Mouse (Mus musculus): Measurements from ENCODE around the gene Rnaseh2b. TPM values are rescaled to one million over a fixed set of nuclear protein-coding genes. Genes with fewer than 3 reads are reported as not detected.

Gene Rnaseh2b
- total RNA-seq, 2 experiments from 2014 or later = 3.9 to 6.1 TPM

DNA sequence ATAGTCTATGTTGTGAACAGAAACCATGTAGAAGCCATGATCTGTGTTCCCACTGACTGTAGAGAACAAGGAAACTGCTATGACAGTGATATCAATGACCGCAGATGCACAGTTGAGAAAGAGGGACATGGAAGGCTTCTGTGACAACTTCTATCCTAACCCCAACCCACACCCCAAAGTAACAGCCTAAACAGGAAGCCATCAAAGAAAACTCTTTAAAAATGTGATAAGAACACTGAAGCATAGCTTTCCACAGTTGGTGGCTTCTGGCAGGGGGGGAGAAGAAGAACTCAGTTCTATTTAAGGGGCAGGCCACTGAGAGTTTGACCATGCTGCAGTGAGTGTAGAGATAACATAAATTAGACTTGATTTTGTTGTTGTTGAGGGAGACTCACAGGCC, 19.3 kb downstream of the Rnaseh2b start:
- DNase-seq = no peak

DNA sequence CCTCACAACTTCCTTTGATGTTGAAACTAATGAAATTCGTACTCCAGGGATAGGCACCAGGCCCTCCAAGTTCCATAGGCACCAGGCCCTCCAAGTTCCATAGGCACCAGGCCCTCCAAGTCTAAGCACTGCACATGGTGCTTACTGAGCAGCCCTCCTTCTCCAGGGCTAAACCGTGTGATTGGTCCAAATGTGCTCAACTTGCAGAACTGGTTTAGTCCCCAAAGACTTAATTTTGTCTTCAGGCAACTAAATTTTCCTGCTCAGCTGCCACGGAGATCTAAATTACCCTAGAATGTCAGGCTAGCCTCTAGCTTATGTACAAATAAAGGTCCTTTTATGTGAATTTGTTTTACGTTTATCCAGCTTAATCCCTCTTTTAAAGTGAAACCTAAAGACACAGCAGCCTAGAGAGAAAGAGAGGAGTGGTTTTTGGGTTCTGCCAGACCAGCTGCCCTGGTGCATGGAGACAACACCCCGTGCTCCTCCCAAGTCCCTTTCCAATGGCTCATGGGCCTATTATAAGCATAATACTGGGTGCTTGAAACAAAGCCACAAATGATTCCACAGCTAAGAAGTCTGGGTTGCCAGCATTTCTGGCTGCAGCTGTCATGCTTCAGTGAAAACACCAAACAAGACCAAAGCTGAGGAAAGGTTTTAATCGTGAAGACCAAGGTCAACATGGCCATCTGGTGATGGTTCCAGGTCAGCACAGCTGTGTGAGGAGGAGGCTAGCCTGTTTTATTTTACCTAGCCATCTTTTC, 30.4 kb downstream of the Rnaseh2b start:
- peak; percentile 19 for DNase-seq

DNA sequence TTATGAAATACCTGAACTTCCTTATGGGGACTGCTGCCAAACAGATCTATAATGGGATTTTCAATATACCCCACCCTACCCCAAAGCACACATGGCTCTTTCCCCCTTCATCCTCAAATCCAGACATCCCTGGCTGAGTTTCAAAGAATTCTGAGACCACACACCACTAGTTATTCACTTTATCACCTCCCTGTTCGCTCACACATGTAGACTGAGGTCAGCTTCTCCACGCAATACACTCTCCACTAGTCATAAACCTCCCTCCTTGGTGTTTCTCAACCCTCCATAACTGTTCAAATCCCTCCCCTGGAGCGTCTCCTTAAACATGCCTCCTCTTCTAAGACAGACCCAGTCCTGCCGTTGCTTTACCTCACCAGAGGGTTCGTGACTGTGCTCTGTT, 31.1 kb downstream of the Rnaseh2b start:
- no peak for DNase-seq

DNA sequence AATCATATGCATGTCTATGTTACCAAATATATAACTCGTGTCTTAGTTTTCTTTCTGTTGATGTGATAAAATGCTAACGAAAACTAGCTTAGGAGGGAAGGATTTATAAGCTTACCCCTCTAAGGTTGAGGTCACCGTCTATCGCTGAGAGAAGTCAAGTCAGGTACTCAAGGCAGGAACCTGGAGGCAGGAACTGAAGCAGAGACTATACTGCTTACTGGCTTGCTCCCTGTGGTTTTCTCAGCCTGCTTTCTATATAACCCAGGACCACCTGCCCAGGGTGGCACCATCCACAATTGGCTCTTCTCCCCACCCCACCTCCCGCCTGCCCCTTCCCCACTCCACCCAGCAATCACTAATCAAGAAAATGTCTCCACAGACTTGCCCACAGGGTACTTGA, 32.6 kb downstream of the Rnaseh2b start:
- no peak for DNase-seq

DNA sequence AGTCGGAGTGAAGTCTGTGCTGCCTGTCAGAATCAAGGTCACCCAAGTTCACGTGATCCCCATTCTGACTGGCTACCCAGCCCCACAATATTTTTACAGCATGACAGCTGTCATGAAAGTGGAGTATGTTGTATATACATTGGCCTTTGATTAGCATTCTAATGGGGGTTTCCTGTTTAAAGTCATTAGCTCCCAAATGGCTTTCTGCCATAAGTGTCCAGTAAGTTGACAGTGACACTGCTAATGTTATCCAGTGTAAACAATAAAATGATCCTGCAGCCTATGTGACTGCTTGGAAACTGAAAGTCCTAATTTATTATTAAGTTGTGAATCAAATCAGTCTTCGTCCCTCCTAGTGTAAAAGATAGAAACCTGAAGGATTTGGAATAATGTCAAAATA, 33.6 kb downstream of the Rnaseh2b start:
- no peak for DNase-seq

DNA sequence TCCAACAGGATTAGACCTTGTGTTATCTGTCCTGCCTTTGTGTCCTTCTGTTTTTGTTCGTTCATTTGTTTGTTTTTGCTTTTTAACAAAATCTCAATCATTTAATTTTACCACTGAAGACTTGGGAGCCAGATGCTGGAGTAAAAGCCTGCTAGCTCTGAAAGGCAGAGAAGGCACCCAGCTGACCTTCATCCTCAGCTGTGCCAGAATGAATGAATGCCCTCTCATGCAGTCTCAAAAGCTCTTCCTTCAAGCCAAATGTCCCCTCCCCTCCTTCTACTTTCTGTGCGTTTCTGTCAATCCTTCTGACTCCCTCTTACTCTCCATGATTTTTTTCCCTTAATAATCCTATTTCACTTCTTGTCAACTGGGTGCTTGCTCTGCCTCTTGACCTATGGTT, 34.8 kb downstream of the Rnaseh2b start:
- DNase-seq = no peak

DNA sequence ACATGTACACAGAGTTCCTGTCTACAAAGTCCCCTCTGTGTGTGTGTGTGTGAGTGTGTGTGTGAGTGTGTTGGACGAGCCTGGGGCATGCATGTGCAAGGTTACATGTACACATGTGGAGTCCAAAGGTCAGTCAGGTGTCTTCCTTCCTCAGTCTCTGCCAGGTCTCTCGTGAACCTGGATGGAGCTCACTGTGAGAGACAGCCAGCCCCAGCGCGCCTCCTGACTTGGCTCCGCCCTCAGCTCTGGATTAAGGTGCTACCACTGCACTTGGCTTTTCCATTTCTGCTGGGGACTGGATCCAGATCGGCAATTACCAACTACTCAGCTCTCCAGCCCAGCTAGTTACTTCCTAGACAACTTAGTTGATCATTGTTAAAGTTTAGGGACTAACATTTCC, 36.2 kb downstream of the Rnaseh2b start:
- no peak for DNase-seq

DNA sequence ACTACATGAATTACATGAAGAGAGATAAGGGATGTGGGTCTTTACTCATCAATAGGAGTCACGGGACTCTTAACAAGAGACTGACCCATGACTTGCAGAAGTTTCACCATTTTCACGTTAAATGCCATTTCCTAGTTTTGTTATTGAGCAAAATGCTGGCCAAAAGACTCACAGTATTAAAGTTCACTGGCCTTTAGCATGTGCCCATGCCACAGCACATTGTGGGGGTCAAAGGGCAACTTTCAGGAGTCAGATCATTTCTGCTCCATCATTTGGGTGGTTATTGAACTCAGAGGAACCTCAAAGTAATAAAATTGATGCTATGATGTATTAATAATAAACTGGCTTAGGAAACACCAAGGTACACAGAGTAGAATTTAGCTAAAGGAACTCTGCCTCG, 37.2 kb downstream of the Rnaseh2b start:
- no peak for DNase-seq

DNA sequence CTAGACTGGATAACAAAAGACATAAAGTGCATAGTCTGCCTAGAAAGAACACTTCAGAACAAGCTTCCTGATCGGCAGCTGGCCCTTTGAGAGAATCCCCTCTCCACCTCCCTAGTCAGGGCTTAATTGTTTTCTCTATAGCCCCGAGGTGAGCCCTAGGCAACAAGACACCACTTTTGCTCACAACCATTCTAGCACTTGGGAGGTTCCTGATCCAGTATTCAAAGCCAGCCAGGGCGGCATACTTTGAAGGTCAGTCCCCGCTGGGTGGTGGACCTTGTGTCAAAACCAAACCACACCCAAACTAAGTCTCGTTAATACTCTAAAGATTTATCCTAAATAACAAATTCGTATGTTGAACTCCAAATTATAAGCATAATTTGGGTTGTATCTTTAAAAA, 39.1 kb downstream of the Rnaseh2b start:
- DNase-seq = no peak

DNA sequence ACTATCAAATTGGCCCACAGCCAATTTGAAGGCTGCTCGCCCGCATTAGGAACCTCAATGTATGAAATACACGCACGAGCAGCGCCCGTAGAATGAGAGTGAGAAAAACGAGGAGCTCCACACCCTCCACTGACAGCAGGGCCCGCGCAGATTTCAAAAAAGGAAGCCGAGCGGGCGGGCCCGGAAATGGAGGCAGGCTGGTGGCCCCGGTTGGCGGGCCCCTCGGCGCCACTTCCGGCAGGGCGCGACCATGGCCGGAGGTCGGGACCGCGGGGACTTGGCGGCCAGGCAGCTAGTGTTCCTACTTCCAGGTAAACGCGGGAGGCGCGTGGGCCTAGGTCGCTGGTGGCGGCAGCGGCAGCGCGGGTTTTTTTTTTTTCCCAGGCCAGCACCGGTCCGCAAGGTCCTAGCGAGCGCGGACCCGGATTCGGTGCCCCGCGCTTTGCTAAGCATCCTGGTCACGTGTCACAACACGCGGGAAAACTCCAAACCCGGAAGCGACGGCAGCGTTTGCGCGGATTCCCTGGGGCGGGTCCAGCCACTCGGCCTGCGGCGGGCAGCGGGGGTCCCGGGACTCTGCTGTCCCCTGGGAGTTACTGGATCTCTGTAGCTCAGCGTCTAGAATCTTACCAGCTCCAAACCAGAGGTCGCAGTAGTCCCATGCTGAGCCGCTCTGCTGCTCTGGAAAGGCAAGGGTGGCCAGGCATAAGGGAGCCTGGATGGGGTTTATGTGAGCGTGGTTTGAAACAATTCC, 39.7 kb downstream of the Rnaseh2b start:
- DNase-seq = peak; percentile 86

DNA sequence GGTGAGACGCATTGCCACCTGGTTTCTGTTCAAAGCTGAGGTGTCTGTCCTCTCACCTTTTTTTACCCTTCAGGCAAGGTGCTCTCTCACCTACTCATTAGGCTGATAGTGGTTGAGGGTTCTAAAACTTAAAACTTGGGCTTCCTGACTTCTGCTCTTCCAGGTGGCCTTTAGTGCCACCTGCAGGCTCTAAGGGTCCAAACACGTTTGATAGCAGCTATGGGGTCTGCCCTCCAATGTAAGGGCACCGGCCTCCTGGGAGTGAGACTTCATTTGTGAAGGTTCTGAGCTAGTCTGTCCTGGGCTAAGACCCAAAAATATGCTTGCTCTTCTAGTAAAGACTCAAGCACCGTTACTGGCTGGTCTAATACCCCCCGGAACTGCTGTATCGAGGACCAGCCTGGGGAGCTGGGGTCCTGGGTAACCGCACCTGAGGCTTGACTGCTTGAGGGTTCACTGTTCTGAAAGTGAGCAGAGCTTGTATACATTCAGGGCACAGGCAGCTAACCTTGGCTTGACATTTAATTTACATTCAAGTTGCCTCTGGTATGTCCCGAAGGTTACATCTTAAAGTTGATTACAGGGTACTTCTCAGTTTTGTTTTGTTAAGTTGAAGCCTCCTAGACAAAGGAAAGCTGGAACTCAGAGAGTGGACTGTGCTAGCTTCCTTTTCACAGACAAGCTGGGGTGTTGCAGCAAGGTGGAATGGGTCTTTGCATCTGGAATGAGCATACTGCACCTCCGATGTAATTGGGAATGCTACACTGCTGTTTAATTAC, 41.7 kb downstream of the Rnaseh2b start:
- no peak for DNase-seq

DNA sequence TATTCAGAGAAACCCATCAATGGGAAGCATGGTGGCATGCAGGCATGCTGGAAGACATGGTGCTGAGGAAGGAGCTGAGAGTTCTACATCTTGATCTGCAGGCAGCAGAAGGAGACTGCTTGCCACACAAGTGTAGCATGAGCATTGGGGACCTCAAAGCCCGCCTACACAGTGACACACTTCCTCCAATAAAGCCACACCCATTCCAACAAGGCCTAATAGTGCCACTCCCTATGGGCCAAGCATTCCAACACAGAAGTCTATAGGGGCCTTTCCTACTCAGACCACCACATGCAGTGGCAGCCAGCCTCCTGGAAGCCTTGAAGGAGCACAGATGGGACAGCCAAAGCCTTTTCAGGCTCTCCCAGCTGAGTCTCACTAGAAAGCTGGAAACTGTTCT, 46.8 kb downstream of the Rnaseh2b start:
- no peak for DNase-seq

DNA sequence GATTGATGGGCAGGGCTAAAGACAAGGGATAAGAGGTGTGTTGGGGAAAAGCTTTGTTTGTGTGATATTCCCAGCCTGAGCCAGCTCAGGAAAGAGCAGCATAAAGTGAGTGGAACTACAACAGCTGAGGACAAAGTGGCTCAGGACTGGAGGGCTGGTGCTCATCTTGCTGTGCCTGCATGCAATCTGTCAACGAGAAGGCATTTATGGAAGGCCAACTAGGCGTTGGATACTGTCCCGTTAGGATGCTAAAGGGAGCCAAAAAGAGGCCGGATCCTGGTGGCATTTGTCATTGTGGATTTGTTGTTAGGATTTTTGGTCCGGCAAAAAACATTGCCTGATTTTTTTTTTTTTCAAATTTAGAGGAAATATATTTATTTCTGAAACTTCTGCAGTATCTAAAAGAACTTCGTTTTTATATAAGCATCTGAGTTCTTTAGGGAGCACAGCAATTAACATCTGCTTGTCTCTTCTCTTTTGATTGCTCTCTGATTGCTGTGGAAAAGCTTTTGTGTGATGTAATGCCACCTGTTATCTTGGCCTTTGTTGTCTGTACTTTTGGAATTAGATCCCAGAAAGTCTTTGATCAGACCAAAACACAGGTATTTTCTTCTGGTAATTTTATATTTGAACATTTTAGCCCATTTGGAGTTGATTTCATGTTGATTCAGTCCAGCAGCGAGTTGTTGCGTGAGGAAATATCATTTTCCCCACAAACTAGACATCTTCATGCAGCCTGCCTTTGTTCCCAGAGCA, 49.7 kb downstream of the Rnaseh2b start:
- DNase-seq = no peak

DNA sequence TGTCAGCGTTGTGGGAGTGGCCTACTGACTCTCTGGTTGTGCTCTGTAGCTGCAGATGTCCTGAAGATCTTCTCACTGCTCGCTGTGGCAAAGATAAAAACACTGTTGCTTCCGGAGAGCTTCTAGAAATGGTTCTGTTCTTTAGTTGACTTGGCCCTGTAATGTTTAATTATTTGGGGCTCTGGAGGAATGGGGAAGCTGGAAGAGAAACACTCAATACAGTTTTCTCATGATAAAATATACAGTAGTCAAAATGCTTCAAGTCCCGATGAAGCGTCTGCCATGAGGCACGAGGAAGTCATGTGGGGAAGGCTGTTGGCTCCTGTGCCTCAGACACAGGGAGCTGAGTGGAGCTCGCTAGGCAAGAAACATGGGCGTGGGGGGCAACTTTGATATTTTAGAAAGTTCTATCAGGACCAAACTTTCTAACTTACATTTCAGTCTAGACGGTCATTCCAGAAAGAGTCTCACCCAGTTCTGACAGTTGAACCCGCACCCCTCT, 50.3 kb downstream of the Rnaseh2b start:
- DNase-seq = no peak

DNA sequence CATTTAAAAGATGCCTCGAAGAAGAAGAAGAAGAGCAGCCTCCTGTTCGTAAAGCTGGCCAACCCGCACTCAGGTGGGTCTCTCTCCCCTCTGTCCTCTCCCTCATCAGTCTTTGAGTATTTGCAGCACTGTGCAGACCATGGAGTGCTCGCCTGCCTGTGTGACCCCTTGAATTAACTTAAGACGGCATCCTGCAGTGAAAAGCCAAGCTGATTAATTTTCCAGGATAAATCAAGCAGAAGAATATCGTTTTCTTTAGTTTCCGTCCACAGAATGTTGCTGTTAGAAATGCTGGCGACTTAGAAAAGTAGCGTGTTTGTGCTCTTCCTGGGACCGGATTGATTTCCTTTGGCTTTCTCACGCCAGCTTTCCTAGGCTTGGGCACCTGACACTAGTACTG, 54.2 kb downstream of the Rnaseh2b start:
- no peak for DNase-seq

DNA sequence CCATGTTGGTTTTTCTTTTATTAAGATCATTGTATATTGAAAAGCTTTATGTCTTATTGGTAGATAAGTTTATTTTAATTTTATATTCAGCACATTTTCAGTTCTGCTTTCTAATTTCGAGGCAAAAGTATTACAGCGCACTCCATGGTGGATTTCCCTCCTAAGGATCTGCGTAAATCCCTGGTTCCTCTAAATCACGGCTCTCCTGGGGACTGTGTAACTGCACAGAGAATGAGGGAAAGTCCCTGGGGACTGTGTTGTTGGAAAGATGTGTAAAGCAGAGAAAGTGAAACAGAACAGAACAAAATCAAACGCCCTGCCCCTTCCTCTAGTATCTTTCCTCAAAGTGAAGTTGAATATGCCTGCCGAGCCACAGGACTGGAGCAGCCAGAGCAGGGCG, 54.7 kb downstream of the Rnaseh2b start:
- DNase-seq = no peak

DNA sequence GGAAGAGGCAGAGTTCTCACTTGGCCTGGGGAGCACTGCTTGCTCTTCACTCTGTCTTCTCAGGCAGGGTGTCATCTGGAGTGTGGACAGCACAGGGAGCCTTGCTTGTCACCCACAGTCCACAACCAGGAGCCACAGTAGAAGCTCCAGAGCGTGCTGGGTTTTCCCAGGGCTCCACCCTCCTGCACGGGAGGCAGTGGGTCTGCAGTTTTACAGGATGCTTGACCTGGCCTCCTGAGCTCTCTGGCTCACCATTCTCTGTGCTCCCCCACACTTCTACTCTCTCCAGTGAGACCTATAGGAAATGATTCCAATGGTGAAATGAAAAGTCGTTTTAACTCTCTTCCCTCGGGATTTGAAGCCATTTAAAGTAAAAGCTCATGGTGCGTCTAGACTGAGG, 57.4 kb downstream of the Rnaseh2b start:
- DNase-seq = no peak

DNA sequence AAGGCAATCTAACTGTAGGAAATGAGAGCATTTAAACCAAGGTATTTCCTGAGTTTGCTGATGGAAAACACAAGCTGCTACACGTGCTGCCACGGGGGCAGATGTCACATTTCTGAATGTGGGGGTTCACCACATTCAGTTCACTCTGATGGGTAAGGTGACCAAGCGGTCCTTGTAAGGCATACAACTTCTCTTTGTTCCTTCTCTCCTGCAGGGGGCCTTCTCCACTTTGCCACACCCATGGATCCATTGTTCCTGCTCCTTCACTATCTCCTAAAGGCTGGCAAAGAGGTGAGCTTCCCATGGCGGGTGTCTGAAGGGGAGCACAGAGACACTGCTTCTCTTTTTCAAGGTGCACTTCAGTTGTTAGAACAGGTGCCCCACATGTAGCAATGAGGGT, 57.8 kb downstream of the Rnaseh2b start:
- no peak for DNase-seq

DNA sequence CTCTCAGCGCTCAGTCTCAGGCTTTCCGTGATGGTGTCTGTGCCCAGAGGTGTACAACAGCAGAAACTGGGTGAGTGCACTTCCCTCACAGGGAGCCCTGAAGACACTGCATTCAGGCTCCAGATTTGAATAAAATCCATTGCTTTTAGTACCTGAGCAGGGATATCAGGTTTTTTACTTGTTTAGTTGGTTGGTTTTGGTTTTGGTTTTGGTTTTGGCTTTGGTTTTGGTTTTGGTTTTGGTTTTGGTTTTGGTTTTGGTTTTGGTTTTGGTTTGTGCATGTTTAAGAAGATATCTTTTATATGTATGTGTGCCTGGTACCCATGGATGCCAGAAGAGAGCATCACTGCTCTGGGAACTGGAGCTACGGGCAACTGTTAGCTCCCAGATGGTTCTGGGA, 58.5 kb downstream of the Rnaseh2b start:
- no peak for DNase-seq

DNA sequence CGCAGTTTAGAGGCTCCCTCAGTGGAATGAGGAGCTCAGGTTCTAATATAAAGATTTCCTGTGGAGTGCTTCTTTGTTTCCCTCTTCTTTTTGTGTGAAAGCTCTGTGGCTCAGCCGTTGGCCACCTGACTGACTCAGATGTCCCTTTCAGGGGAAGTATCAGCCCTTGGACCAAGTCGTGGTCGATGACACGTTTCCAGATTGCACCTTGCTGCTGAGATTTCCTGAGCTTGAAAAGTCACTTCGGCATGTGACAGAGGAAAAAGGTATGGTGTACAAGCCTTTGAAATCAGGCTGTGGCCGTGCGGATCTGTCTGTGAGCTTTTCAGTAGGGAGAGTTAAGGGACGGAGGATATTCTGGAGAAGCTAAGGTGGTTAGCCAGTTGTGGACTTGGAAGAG, 61.0 kb downstream of the Rnaseh2b start:
- no peak for DNase-seq

DNA sequence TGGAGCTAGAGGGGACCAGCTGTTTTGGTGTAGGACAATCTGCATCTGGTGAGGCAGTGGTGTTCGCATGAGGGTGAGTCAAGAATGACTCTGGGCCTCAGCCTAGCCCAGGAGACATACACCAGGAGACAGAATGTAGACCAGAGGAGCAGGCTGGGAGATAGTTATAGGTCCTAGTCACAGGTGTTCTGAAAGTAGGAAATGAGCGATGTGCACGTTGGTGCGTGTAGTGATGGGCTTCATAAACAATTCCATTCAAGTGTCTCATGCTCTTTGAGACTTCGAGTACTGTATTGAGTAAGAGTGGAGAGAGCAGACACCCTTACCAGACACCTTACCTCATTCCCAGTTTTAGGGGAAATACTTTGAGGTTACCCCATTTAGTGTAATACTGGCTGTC, 61.4 kb downstream of the Rnaseh2b start:
- DNase-seq = no peak

DNA sequence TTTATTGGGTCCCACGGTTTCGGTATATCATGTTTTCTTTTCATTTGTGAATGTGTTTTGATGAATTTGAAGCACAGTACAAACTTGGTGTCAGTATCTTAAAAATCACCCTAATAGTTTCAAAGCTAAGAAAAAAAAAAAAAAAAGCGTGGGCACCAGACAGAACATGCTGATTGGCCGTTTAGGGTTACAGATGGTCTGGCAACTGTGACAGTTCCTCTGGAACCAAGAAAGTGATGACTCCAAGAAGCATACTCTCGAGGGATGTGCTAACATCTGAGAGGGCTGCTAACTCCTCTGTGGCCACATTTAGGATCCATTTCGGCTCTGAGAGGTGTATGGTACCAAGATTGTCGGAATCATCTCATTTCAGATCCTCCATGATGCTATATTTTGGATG, 62.8 kb downstream of the Rnaseh2b start:
- DNase-seq = no peak
